Mouse (Mus musculus) MEL (cell line): Measurements from ENCODE around the gene Tmem178b. TPM values are rescaled to one million over a fixed set of nuclear protein-coding genes. Genes with fewer than 3 reads are reported as not detected.

ENCODE experiments used
- DNase-seq: peaks from one replicate; pipeline ENCODE4 v3.0.0; 2011; ENCODE audit warnings: low read depth, low spot score
- H3K27ac ChIP-seq: 2 replicates; pipeline ENCODE4 v1.5.1; 2012; ENCODE audit warnings: low read depth, mild to moderate bottlenecking, control low read depth, low read length, moderate library complexity; ENCODE audit not compliant: control insufficient read depth
- H3K27me3 ChIP-seq, 2 experiments: fragments of 150-350 bp in 1 of 2; sonication (generic) in 1 of 2; 2 replicates each; pipeline ENCODE4 v1.6.1; 2012; ENCODE audit warnings: low read length in 2 of 2, mild to moderate bottlenecking in 2 of 2, improper control_type of control experiment in 1 of 2, moderate library complexity in 1 of 2; ENCODE audit not compliant: insufficient read depth in 2 of 2, control insufficient read depth in 1 of 2
- H3K36me3 ChIP-seq, 2 experiments: 2 replicates each; pipeline ENCODE4 v1.6.1; 2012 to 2014; ENCODE audit warnings: low read length in 2 of 2, improper control_type of control experiment in 1 of 2, inconsistent platforms in 1 of 2, mild to moderate bottlenecking in 1 of 2; ENCODE audit not compliant: insufficient read depth in 2 of 2, control insufficient read depth in 1 of 2
- H3K4me1 ChIP-seq, 2 experiments: fragments of 150-350 bp in 1 of 2; sonication (generic) in 1 of 2; 2 replicates each; pipeline ENCODE4 v1.6.1; 2012; ENCODE audit warnings: low read length in 2 of 2, improper control_type of control experiment in 1 of 2, mild to moderate bottlenecking in 1 of 2; ENCODE audit not compliant: insufficient read depth in 2 of 2, control insufficient read depth in 1 of 2
- H3K4me3 ChIP-seq, 2 experiments: fragments of 150-350 bp in 1 of 2; sonication (generic) in 1 of 2; 2 replicates each; pipeline ENCODE4 v1.5.1; 2012; ENCODE audit warnings: low read depth in 2 of 2, low read length in 2 of 2, mild to moderate bottlenecking in 2 of 2, moderate library complexity in 2 of 2, control low read depth in 1 of 2, improper control_type of control experiment in 1 of 2; ENCODE audit not compliant: control insufficient read depth in 1 of 2, insufficient read depth in 1 of 2
- H3K79me2 ChIP-seq: 2 replicates; pipeline ENCODE4 v1.6.1; 2012; ENCODE audit warnings: mild to moderate bottlenecking, low read length, moderate library complexity; ENCODE audit not compliant: control insufficient read depth, poor library complexity, insufficient read depth
- H3K9ac ChIP-seq: 2 replicates; pipeline ENCODE4 v1.6.1; 2012; ENCODE audit warnings: low read depth, mild to moderate bottlenecking, control low read depth, low read length, moderate library complexity; ENCODE audit not compliant: control insufficient read depth, poor library complexity, severe bottlenecking
- H3K9me3 ChIP-seq: fragments of 150-350 bp; sonication (generic); replicated peaks from 2 replicates; pipeline ENCODE4 v1.6.1; 2012; ENCODE audit warnings: mild to moderate bottlenecking, low read length, improper control_type of control experiment, moderate library complexity; ENCODE audit not compliant: insufficient read depth
- BHLHE40 ChIP-seq: IDR thresholded peaks from 2 replicates; pipeline ENCODE4 v1.6.1; 2012; ENCODE audit warnings: low read depth, mild to moderate bottlenecking, inconsistent platforms, low read length, improper control_type of control experiment, borderline replicate concordance
- CHD2 ChIP-seq: IDR thresholded peaks from 2 replicates; pipeline ENCODE4 v1.6.1; 2011; ENCODE audit warnings: low read length, improper control_type of control experiment
- CTCF ChIP-seq, 3 experiments: IDR thresholded peaks in 2 of 3; conservative IDR thresholded peaks in 1 of 3; 2 replicates each; pipeline ENCODE4 v1.5.1; 2011 to 2012; ENCODE audit warnings: low read length in 3 of 3, low read depth in 2 of 3, mild to moderate bottlenecking in 2 of 3, improper control_type of control experiment in 1 of 3, inconsistent platforms in 1 of 3, mixed read lengths in 1 of 3, moderate library complexity in 1 of 3; ENCODE audit not compliant: control insufficient read depth in 1 of 3, insufficient read depth in 1 of 3, poor library complexity in 1 of 3, severe bottlenecking in 1 of 3
- E2F4 ChIP-seq: IDR thresholded peaks from 2 replicates; pipeline ENCODE4 v1.6.1; 2011; ENCODE audit warnings: low read depth, low read length, improper control_type of control experiment, borderline replicate concordance
- GABPA ChIP-seq: IDR thresholded peaks from 2 replicates; pipeline ENCODE4 v1.6.1; 2012; ENCODE audit warnings: low read depth, mild to moderate bottlenecking, inconsistent platforms, low read length, improper control_type of control experiment, moderate library complexity
- HCFC1 ChIP-seq: IDR thresholded peaks from 2 replicates; pipeline ENCODE4 v1.6.1; 2012; ENCODE audit warnings: low read depth, mild to moderate bottlenecking, inconsistent platforms, low read length, improper control_type of control experiment, moderate library complexity
- JUND ChIP-seq: IDR thresholded peaks from 2 replicates; pipeline ENCODE4 v1.6.1; 2011; ENCODE audit warnings: low read depth, mild to moderate bottlenecking, improper control_type of control experiment, low read length
- MAFK ChIP-seq: IDR thresholded peaks from 2 replicates; pipeline ENCODE4 v1.6.1; 2011; ENCODE audit warnings: low read depth, mild to moderate bottlenecking, low read length, improper control_type of control experiment, borderline replicate concordance
- MAZ ChIP-seq: IDR thresholded peaks from 2 replicates; pipeline ENCODE4 v1.6.1; 2012; ENCODE audit warnings: low read depth, mild to moderate bottlenecking, inconsistent platforms, low read length, improper control_type of control experiment
- MXI1 ChIP-seq: IDR thresholded peaks from 2 replicates; pipeline ENCODE4 v1.6.1; 2011; ENCODE audit warnings: mild to moderate bottlenecking, low read depth, low read length, improper control_type of control experiment
- MYC ChIP-seq: IDR thresholded peaks from 2 replicates; pipeline ENCODE4 v1.6.1; 2011; ENCODE audit warnings: low read depth, mild to moderate bottlenecking, low read length, improper control_type of control experiment, moderate library complexity
- NRF1 ChIP-seq: IDR thresholded peaks from 2 replicates; pipeline ENCODE4 v1.6.1; 2014; ENCODE audit warnings: low read depth, mild to moderate bottlenecking, inconsistent platforms, low read length, improper control_type of control experiment, moderate library complexity; ENCODE audit not compliant: poor library complexity, insufficient read depth, severe bottlenecking
- POLR2AphosphoS2 ChIP-seq: IDR thresholded peaks from 2 replicates; pipeline ENCODE4 v1.6.1; 2011; ENCODE audit warnings: low read length, improper control_type of control experiment
- POLR2AphosphoS5 ChIP-seq: IDR thresholded peaks from 2 replicates; pipeline ENCODE4 v1.6.1; 2012; ENCODE audit warnings: low read depth, borderline replicate concordance, mild to moderate bottlenecking, inconsistent platforms, low read length, moderate library complexity, mixed read lengths
- TBP ChIP-seq: IDR thresholded peaks from 2 replicates; pipeline ENCODE4 v1.8.0; 2011; ENCODE audit warnings: low read depth, low read length, improper control_type of control experiment
- TCF12 ChIP-seq: IDR thresholded peaks from 2 replicates; pipeline ENCODE4 v1.6.1; 2014; ENCODE audit warnings: low read depth, mild to moderate bottlenecking, inconsistent platforms, low read length, improper control_type of control experiment, moderate library complexity
- UBTF ChIP-seq: IDR thresholded peaks from 2 replicates; pipeline ENCODE4 v1.6.1; 2012; ENCODE audit warnings: low read depth, mild to moderate bottlenecking, inconsistent platforms, low read length, improper control_type of control experiment, moderate library complexity, borderline replicate concordance; ENCODE audit not compliant: insufficient read depth
- USF1 ChIP-seq: IDR thresholded peaks from 2 replicates; pipeline ENCODE4 v1.6.1; 2014; ENCODE audit warnings: low read depth, mild to moderate bottlenecking, inconsistent platforms, low read length, improper control_type of control experiment, moderate library complexity
- USF2 ChIP-seq, 2 experiments: IDR thresholded peaks; 2 replicates each; pipeline ENCODE4 v1.6.1; 2011 to 2012; ENCODE audit warnings: improper control_type of control experiment in 2 of 2, low read length in 2 of 2, borderline replicate concordance in 1 of 2, inconsistent platforms in 1 of 2, low read depth in 1 of 2, mild to moderate bottlenecking in 1 of 2; ENCODE audit not compliant: insufficient read depth in 1 of 2
- ZKSCAN1 ChIP-seq: IDR thresholded peaks from 2 replicates; pipeline ENCODE4 v1.6.1; 2012; ENCODE audit warnings: low read depth, mild to moderate bottlenecking, inconsistent platforms, low read length, improper control_type of control experiment, moderate library complexity
- ZNF384 ChIP-seq: IDR thresholded peaks from 2 replicates; pipeline ENCODE4 v1.6.1; 2012; ENCODE audit warnings: low read depth, mild to moderate bottlenecking, inconsistent platforms, low read length, improper control_type of control experiment
- polyA plus RNA-seq, 2 experiments: library from polyadenylated mRNA; stranded (reverse) in 1 of 2; unstranded in 1 of 2; fragments of >175 nt in 1 of 2; fragments of >200 nt in 1 of 2; gene quantifications; 2 replicates each; pipeline versions ENCODE4 v1.2.1 to v1.2.4; 2012; ENCODE audit warnings: low replicate concordance in 2 of 2, low read depth in 1 of 2; ENCODE audit not compliant: insufficient read length in 2 of 2, insufficient read depth in 1 of 2, missing spikeins in 1 of 2
- total RNA-seq: library from RNA; depleted of rRNA; stranded (reverse); fragments of 300-350 nt; gene quantifications from 2 replicates; pipeline ENCODE4 v1.2.3, GENCODE M21; 2012

Gene Tmem178b
- total and polyA plus RNA-seq, 3 experiments, result not detected

GRCm38 (mm10) chr6:40137831-40138520, 264.9 kb downstream of the Tmem178b start:
- no peak for DNase-seq
- Histone ChIP-seq H3K4me3 (no peak overlapping the region), H3K27ac (no peak overlapping the region), H3K36me3 (no peaks in the 10 kb centered on the region), H3K4me1 (no peaks in the 10 kb centered on the region), H3K9me3 (no peaks in the 10 kb centered on the region), H3K27me3 (no peaks in the 10 kb centered on the region), H3K79me2 (no peaks in the 10 kb centered on the region), H3K9ac (no peak overlapping the region)
- TF ChIP-seq TBP (no peak), ZKSCAN1 (no peak), TCF12 (no peak), UBTF (no peak), MAZ (no peak), GABPA (no peak), NRF1 (no peak), E2F4 (no peak)

DNA sequence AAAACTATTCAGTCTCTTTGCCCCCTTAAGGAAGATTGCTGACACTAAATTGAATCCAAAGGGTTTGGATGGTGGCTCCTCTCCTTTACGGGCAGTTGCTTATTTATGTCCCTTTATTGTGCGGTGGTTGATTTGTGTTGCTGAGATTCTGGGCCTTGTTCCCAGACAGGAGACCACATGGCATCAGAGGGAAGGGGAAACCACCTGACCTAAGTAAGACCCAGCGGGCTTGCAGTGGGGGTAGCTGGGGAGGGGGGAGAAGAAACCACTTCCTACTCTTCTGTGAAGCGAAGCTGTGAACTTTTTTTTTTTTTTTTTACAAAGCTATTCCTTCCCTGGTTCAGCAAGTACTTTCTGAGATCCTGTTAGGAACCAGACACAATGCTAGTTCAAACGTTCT, 269.5 kb downstream of the Tmem178b start:
- H3K9ac ChIP-seq, result no peak overlapping the region
- H3K4me3 ChIP-seq, result no peak overlapping the region
- no peak for TF ChIP-seq CTCF (IDR thresholded peaks at IDR 0.05 in 2 of 3, conservative IDR thresholded peaks at IDR 0.05 in 1 of 3; ENCODE audit: control insufficient read depth in 1 of 3, insufficient read depth in 1 of 3, low read depth in 2 of 3, low read length in 3 of 3, poor library complexity in 1 of 3, severe bottlenecking in 1 of 3)
- no peak for TF ChIP-seq CHD2
- TF ChIP-seq HCFC1, result no peak
- TF ChIP-seq USF1, result no peak
- no peak overlapping the region for H3K27ac ChIP-seq
- H3K36me3 ChIP-seq, result no peaks in the 10 kb centered on the region
- H3K27me3 ChIP-seq, result no peaks in the 10 kb centered on the region
- DNase-seq, result no peak
- H3K79me2 ChIP-seq, result no peaks in the 10 kb centered on the region
- no peaks in the 10 kb centered on the region for H3K4me1 ChIP-seq
- no peaks in the 10 kb centered on the region for H3K9me3 ChIP-seq

DNA sequence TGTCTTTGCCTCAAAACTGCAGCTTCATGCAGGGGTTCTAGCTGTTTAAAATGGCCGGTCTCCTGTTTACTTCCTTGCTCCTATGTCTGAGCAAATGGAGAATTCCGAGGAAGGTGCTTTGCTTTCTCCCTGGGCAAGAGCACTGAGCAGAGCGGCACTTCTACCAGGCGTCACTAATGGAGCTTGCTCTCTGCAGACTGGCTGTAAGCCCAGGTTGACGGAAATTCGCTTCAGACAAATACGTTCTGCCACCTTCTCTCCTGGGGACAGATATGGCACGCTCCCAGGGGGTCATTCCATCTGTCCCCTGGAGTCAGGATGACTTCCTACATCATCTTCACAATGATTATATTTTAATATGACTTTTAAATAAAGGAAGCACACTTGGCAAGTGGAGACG, 271.3 kb downstream of the Tmem178b start:
- Histone ChIP-seq H3K4me3 (no peak overlapping the region), H3K27me3 (no peaks in the 10 kb centered on the region), H3K27ac (no peak overlapping the region), H3K9ac (no peak overlapping the region), H3K79me2 (no peaks in the 10 kb centered on the region), H3K36me3 (no peaks in the 10 kb centered on the region), H3K9me3 (no peaks in the 10 kb centered on the region), H3K4me1 (no peaks in the 10 kb centered on the region)
- no peak for TF ChIP-seq GABPA
- no peak for TF ChIP-seq MAFK
- TF ChIP-seq MAZ, result no peak
- TF ChIP-seq POLR2AphosphoS2, result no peak
- no peak for TF ChIP-seq ZNF384
- TF ChIP-seq MYC, result no peak
- no peak for TF ChIP-seq BHLHE40
- TF ChIP-seq USF2 (IDR thresholded peaks at IDR 0.05; ENCODE audit: borderline replicate concordance in 1 of 2, insufficient read depth in 1 of 2, low read depth in 1 of 2, low read length in 2 of 2), result no peak
- TF ChIP-seq MXI1, result no peak
- TF ChIP-seq CTCF (IDR thresholded peaks at IDR 0.05 in 2 of 3, conservative IDR thresholded peaks at IDR 0.05 in 1 of 3; ENCODE audit: control insufficient read depth in 1 of 3, insufficient read depth in 1 of 3, low read depth in 2 of 3, low read length in 3 of 3, poor library complexity in 1 of 3, severe bottlenecking in 1 of 3), result no peak
- no peak for TF ChIP-seq JUND
- TF ChIP-seq POLR2AphosphoS5, result no peak
- DNase-seq, result no peak
